Mouse (Mus musculus): ENCODE measurements at regions not wholly inside any gene's neighbourhood (a gene's known extent, or its start where the extent isn't known, plus 50 kb on each side); places are given as distances from the start of the nearest gene placed in this dataset.
A peak's percentile ranks its signal among the peaks of the same experiment; 100 is the strongest.

DNA sequence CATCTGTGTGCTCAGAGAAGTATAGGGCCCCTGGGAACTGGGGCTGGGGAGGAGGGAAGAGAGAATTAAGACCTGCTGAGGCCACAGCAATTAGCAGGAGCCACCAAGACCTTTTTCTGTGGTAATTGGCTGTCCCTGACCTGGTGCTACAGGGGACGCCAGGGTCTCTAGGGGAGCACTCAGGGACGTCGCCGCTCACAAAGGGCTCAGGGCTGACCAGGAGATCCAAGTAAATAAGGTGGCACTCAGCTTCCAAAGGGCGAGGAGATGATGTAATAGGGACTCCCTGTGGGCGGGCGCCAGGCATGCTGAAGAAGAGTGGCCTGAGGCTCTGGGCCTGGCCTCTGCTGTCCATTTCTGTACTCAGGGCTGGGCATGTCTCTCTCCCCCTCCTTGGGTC lies 363.2 kb upstream of the 3110018I06Rik start:
- DNase-seq, result no peak

DNA sequence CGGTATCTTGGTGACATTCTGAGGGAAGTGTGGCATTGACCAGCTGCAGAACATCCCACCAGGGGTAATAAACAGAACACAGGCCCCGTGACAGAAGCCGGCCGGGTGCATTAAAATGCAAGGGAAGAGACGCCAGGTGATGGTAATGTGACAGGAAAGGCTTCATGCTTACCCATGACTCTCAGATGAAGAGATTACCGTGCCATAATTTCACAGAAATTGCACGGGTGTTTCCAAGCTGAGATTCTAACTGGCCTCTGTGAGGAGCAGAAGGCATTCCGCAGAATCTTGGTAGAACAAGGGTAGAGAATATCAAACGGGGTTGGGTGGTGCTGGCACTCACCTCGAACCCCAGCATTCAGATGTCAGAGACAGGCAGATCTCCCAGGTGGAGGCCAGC lies 362.4 kb upstream of the 3110018I06Rik start:
- no peak for DNase-seq

DNA sequence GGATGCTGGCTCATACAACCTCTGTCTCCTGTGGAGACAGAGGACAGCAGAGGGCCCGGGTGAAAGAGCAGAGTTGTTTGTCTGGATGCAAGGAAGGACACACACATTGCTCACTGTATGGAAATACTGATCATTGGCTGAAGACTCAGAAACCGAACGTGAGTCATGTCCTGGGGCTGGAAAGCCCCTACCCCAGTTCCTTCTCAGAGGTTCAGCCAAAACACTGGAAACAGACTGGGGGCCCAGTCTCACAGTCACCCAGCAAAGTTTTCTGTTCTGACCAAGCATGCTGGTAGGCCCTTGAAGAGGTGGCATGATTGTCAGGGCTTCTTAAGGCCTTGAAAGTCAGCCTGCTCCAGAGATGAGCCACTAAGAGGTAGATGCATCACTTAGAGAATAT lies 360.8 kb upstream of the 3110018I06Rik start:
- DNase-seq, result no peak

DNA sequence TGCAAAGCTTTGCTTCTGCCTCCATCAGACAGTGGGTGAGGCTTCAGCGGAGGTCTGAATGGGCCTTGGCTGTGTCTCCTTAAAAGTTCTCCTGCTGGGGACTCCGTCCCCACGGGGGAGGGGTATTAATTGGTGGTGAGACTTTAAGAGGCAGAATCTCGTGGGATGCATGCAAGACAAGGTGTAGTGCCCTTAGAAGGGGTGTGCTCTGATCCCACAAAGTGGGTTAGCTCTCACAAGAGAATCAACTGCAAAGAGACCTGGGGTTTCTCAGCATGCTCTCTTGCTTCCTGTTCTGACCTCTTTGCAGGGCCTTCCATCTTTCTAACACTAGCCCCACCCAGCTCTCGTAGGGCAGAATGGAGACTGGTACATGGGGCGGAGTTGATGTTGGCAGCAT lies 359.2 kb upstream of the 3110018I06Rik start:
- no peak for DNase-seq

DNA sequence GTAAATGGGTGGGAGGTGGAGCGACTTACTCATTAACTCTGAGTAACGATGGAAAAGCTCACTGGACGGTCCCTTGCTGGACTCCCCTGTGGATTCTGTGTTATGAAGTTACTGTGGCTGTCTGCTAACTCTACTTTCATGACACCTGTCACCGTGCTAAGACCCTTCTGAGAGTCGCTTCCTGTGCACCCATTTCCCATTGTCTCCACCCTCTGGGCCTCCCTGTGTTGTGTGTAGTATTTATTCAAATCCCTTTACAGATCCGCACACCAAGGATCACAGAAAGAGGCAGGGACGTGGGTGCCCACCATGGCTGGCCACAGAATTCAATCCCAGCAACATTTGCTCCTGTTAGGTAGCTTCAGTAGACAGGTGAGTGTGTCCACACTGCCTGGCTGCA lies 357.1 kb upstream of the 3110018I06Rik start:
- no peak for DNase-seq

DNA sequence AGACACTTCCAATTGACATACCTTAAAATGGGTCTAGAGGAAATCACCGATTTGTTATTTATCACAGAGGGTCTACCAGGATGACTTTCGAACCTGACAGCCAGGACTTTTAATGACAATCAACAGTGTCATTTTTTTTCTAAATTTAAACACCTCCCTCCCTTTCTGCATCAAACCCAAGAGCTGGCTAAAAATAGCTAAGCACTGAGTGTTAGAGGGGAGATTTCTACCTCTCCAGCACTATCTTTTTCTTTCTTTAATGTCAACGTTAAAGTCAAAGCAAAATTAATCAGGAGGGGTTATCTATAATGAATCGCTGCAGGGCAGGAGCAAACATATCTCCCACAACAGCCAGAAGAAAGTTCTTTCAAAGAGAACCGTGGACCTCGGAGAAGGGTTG lies 356.6 kb upstream of the 3110018I06Rik start:
- no peak for DNase-seq

DNA sequence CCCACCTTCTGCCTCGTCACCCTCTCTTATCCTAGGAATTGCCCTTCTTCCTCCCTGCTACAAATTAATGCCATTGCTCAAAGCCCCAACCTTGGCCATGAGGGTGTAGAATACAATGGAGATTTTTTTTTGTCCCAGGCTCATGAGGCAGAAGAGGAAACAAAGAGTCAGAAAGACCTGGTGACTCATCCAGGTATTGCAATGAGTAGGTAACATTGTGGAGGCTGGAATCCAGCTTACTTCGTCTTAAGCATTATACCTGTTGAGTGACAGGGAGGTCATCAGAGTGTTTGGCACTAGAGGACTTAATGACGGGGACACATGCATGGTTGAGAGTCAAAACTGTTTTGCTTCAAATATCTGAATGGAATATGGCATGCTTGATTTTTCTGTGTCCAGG lies 355.9 kb upstream of the 3110018I06Rik start:
- DNase-seq, result no peak

DNA sequence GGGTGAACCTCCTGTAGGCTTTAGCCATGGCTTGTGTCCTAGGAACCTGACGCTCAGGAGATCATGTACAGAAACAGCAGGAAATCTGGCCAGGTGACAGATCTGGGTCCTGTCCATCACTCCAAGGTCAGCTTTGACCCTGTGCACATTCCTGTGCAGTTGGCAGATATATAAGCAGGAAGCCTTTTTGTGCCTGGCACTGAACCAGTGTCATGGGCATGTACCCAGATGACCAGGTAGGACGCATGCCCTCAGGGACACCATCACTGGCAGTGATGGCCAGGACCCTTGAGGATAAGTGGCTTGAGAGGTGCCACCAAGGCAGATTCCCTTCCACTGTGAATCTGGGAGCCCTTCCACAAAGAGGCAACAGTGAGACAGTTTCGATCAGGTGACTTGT lies 354.1 kb upstream of the 3110018I06Rik start:
- peak in 1 of 2 experiments; percentile 8 for DNase-seq

DNA sequence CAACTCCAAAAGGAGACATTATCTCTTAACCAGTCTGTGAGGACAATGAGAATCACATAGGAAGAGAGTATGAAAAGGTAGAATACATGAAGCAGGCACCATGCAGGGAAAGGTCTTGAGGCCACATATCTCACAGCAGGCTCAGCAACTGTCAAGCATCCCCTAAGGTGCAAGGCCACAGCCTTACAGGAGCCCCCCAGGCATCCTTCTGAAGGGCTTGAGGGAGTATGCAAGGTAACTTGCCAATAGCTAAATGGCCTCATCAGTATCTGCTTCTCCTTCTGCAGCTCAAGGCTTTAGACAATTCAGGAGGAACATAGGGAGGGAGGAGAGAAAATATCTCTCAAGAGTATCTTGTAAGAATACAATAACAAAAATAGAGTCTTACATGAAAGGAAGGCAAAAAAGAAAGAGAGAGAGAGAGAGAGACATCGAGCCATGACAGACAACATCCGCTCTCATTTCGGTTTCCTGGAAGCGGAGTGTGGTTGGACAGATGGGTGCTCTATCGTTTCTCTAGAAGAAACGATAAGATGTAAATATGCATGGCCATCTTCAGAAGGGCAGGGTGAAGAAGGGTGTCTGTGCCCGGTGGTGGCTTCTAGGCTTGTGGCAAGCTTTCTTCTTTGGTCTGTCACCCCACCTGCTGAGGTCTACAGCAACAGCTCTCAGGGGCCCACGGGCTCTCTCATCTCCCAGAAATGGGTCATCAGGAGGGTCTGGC lies 349.6 kb upstream of the 3110018I06Rik start:
- no peak for DNase-seq

DNA sequence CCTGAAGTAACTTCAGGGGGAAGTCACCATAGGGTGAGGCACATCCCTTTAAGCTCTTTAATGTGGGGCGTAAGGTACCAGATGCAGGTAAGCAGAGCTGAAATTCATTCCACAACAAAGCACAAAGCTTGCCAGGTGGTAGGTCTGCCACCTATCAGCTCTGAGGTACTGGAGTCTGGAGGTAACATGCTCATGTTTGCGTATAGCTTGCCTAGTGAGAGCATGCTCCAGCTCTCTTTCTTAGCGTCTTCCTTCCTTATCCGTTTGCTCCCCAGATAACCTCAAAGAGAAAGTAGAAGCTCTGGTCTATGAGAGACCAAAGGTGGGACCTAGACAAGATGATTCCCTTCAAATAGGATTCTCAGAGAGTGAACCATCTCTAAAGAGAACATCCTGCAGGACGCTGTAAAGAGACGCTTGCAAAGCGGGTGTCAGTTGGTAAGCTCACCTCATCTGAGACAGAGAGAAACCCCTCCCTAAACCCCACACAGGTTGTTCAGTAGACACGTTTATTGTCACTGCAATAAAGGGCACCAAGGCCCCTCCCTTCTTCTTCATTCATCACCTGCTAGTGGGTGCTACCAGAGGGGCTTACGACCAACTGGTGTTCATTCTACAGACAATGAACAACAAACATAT lies 347.4 kb upstream of the 3110018I06Rik start:
- no peak for DNase-seq

DNA sequence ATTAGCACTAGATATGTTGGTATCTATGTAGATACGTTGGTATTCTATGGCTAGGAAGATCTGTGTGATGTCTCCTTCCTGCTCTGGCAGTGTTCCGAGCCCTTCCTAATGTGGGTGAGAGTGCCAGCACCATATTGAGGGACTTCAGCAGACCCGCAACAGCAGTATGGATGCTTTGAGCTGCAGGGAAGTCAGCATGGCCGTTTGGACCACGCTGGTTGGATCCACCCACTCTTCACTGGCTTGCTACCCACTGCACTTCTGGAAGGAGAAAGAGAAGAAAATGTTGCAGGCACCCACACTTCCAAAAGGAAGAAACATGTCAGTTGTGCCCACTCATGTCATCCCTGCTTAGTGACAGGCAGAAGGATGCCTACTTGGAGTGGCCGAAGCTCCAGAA lies 346.2 kb upstream of the 3110018I06Rik start:
- DNase-seq, result no peak

DNA sequence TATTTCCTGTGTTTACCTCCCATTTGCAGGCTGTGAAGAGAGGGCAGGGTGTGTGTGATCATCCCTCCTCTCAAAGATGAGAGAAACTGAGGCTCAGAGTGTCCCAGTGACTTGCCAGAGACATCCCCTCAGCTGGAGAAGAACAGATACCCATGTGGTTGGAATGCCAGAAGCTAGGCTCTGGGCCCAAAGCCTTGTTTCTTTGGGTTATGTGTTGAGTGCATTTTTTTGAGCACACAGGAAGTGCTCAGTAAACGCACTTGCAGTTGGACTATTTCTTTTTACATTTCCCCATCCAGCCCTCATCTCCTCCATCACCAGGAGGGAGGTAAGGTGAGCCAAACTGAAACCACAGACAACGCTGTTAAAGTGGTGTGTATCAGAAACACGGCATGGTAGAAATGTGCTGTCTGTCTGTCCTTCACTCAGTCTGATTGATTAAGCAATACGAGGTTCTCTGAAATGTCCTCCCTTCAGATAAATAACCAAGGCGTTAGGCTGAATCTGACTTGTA lies 341.8 kb upstream of the 3110018I06Rik start:
- no peak for DNase-seq

DNA sequence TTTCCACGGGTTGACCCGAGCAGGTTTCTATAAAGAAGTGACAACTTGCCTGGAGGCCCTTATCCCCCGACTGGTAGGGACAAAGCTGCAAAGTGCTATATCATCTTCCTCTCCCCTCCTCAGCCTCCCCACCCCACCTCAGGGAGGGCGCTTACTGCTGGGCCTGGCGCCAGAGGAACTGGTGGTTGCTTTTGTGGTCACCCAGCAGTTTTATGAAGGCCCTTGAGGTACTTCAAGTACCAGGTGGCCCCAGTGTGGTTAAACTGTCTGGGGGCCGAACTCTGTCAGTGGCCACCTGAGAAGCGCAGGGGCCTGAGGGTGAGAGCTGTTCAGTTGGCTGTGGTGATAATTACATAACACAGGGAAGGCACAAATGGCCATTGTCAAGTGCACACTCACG lies 340.0 kb upstream of the 3110018I06Rik start:
- DNase-seq, result no peak

DNA sequence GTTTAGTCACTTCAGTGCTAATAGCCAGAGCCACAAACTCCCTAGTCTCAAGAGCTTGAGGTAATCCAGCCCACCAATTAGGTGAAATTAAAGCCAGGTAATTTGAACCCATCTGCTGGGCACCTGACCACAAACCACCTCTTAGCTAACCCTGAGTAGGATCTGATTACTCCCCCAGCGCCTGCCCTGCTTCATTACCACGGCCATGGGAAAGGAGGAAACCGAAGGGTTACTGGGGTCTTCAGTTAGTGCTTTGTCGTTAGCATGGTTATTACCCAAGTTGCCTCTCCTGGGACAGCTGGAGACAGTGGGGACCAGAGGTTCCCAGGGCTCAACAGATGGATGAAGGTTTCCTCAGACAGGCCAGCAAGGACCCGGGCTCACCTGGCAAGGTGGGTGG lies 337.3 kb upstream of the 3110018I06Rik start:
- DNase-seq, result no peak

DNA sequence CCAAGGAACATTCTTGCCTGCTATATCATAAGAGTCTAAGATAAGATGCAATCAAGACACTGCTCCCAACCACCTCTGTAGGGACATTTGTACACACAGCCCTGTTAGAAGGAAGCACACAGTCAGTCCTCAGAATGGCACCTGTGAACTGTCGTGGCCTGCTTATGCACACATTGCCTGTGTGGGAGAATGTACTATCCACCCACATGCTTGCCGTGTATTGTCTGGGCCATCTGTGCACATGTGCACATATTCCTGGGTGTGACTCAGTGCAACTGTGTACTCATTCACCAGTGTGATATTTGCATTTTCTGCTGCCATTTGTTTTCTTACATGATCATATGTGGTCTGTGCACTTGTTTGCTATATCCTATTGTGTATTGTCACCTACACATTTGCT lies 333.8 kb upstream of the 3110018I06Rik start:
- no peak for DNase-seq

DNA sequence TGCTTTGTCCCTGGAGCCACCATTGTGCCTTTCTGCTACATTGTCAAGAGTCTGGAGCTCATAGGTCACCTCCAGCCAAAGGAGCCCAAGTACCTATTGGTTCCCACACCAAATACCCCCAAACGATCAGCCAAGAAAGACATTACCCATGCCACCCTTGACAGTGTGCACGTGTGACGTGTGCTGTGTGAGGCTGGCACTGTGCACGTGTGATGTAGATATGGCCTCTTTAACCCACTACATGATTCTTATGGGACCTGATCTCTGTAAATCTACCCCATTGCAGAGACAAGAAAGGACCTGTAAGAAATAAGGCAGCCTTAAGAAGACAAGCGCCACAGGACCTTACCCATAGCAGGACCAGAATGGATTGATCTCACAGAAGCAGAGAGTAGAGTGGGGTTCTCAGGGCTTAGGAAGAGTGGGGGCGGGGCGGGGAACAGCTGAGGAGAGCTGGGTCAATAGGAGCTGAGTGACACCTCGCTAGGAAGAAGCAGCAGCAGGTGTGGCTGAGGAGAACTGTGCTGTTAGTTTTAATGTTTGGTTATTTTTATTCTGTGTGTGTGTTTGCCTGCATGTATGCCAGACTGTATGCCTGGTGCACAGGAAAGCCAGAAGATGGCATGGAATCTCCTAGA lies 331.5 kb upstream of the 3110018I06Rik start:
- DNase-seq, result no peak

DNA sequence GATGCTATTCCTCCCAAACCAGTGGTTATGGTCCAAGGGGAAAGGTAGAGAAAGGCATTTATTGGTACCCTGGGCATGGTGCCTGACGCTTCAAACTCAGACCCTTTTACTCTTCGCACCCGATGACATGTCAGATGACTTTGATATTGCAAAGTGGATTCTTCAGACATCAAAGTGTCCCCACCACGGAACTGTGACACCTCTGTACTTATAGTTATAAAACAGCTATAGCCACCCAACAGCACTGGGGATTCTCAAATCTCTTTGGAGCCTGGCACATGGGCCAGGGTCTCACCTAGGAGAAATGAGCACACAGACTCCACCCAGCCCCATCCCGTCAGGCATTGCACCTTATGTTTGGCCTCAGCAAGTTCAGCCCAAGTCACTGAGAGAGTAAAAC lies 329.3 kb upstream of the 3110018I06Rik start:
- no peak for DNase-seq

DNA sequence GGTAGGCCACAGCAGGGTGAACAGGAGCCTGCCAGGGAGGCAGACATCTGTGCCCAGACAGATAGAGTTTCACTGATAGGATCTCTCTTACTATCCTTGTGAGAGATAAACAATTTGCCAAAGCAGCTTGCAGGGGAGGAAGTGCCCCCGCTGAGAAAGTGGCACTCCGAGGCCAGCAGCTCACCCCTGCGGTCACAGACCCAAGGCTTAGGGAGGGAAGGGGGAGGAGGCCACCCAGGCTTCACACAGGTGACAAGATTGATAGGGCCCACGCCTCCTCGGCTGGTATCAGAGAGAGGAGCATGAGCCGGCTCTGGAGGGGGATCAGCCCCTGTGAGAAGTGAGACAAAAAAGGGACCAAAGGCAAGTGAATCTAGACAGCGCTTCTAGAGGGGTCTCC lies 328.3 kb upstream of the 3110018I06Rik start:
- peak; percentile 24 to 33 for DNase-seq

DNA sequence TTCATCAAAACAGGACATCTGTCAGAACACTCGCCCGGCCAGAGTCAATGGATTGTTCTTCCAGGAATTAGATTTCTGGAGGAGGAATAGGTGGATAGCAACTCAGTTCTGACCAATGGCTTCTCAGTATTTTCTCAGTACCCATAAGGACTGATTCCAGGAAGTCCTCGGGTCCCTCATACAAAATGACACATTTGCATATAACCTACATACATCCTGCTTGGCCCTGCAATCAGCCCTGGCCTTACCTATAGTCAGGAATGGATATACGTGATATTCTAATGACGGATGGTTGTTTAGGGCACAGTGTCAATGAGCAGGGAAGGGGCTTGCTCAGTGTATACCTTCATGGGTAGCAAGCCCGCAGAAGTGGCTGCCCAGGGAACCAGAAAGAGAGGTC lies 327.8 kb upstream of the 3110018I06Rik start:
- DNase-seq, result no peak

DNA sequence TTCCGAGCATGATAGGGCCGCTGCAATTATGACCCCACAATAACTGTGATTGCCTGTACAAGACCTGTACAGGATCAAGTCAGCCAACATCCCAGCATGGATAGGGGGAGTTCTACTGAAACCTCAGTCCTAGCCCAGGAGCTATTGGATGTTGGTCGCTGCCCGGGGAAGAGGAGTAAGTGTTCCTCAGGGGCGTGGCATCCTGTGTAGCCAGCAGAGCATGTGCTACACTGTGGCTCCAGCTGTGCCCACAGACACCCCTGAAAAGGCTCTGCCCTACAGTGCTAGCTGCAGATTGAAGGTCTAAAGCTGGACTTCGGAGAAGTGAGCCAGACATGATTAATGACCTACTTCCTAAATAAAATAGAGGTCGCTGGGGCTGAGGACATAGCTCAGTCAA lies 317.5 kb upstream of the 3110018I06Rik start:
- DNase-seq, result no peak

DNA sequence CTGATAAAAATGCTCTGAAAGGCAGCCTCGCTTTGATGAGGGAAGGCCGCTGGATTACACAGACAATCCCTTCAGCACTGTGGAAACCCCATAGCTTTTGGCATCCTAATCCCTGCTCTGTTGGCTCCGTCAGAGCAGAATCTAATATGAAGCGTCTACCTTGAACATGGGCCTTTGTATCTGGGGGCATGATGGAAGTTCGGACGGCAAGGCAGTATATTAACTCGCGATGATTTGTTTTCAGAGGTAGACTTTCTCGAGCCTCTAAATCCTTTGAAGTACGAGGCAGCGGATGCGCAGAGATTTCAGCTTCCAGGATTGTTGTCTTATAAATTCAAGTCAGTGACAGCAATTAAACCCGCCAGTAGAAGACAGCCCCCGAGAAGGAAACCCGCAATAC lies 316.8 kb upstream of the 3110018I06Rik start:
- DNase-seq, result no peak

DNA sequence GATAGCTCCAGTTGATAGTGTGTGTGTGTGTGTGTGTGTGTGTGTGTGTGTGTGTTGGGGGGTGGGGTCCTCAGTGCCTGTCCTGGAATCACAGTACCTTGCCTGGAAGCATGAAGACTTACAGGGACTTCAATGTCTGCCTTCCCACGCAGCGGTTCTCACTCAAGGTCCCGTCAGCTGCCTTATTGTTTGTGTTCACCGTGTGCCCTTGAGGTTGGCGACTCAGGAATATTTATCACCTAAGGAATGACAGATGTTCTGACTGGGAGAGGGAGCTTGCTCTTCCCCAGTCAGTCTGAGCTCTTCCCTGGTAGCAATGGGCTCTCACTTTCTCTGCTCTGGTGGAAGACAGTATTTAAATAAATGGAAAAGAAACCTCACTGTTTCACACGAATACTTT lies 309.8 kb upstream of the 3110018I06Rik start:
- no peak for DNase-seq

DNA sequence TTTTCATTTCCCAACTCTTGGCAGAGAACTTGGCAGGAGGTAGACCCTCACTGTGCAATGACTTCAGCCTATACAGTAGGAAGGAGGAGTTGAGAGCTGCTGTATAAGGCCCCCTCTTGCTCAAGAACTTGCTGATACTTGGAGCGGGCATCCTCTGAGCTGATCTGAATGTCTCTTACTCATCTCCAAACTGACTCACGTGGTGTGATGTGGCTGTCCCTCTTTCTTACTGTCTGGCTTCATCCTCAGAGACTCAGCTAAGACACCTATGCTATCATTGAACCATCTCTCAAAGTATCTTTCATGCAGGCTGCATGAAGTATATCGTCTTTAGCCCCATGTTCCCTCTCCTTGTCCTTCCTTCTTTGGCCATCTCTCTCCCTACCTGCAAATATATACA lies 307.9 kb upstream of the 3110018I06Rik start:
- no peak for DNase-seq

DNA sequence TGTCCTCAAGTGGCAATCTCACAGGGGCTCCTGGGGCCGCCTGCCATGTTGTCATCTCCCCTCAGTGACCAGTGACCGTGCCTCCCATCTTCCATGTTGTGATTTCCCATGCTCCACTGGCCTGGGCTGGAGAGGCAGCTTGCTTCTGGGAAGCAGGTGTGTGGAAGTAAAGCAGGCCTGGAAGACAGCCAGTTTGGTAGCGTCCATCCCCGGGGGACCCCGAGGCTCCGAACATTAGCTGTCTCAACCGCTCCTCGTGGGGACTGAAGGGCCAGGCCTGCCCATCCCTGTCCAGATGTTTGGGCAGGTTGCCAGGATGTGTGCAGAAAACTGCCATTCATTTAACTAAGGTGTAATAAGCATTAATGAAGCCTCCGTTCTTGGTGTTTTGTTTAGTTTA lies 307.1 kb upstream of the 3110018I06Rik start:
- peak; percentile 56 to 59 for DNase-seq

All from cerebellum, postnatal 10 days (tissue).